10 mouse cellular contexts compared by ENCODE assay signal in the genomic region with DNA sequence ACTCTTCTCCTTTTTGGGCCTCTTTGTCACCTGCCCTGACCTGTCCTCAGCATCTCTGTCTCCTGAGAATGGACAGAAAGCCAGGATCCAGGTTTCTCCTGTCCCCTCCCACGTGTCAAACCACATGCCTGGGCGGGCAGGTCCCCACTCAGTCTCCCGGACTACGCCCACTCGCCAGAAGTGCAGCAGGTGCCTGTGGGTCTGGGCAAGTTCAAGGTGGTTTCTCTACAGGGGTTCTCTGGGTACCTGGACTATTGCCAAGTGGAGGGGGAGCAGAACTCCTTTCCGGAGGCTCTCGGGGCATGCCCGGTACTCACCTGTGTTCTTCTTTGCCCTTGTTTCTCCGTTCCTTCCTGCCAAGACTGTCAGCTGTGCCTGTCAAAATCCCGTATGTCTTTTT. TPM values are rescaled to one million over a fixed set of nuclear protein-coding genes. Genes with fewer than 3 reads are reported as not detected.
DNase-seq lines count a peak whose midpoint lies in the region; ATAC-seq and TF ChIP-seq lines count a peak whose summit lies in the region.
"Had no signal": no experiment of that assay in that cellular context is flagged by ENCODE, and none has a peak within 500 bp of the region (broad histone marks: within the 10 kb centered on the region; RNA-seq: fewer than 3 reads in every experiment).

No protein-coding gene starts in this region.

- peak overlapping the region; percentile 22; the same call in 1 of the 2 replicates for H3K9ac ChIP-seq in ES-Bruce4 (ENCODE audit: low read depth, poor library complexity, severe bottlenecking)
- H3K9ac ChIP-seq in embryonic facial prominence, embryonic 14.5 days (ENCODE audit: low read depth, low read length): no peak overlapping the region
- H3K9ac ChIP-seq in midbrain, postnatal 0 days (replicated peaks; ENCODE audit: low read length, poor library complexity, severe bottlenecking): no peak overlapping the region
- H3K9ac ChIP-seq in forebrain, embryonic 12.5 days: no peak overlapping the region

- no peak for TF ChIP-seq EP300 in ES-Bruce4 (IDR thresholded peaks at IDR 0.05; ENCODE audit: insufficient read depth, low read depth, low read length)

- no peak overlapping the region for H3K4me2 ChIP-seq in embryonic facial prominence, embryonic 14.5 days (ENCODE audit: low read depth, low read length)
- no peak overlapping the region for H3K4me2 ChIP-seq in midbrain, postnatal 0 days (ENCODE audit: low read depth, low read length, poor library complexity, severe bottlenecking)
- no peak overlapping the region for H3K4me2 ChIP-seq in forebrain, embryonic 12.5 days

- TF ChIP-seq CTCF in gastrocnemius, adult 2 months (IDR thresholded peaks at IDR 0.05): no peak
- no peak for TF ChIP-seq CTCF in ES-Bruce4 (IDR thresholded peaks at IDR 0.05; ENCODE audit: low read depth, low read length)
- no peak for TF ChIP-seq CTCF in midbrain, postnatal 0 days (IDR thresholded peaks at IDR 0.05)

- ATAC-seq in embryonic facial prominence, embryonic 14.5 days (ENCODE audit: low read depth): peak; percentile 19; the same call in 1 of the 2 replicates
- no peak for ATAC-seq in midbrain, postnatal 0 days (ENCODE audit: low FRiP score)
- ATAC-seq in forebrain, embryonic 12.5 days (ENCODE audit: low FRiP score): no peak
- ATAC-seq: forebrain, embryonic 14.5 days had no signal

- WGBS in embryonic facial prominence, embryonic 14.5 days: 63% methylated on average over 10 of the region's 10 CpGs
- WGBS in midbrain, postnatal 0 days: 76% methylated on average over 10 of the region's 10 CpGs
- 83% methylated on average over 10 of the region's 10 CpGs for WGBS in forebrain, embryonic 12.5 days

- H3K27me3 ChIP-seq in ES-Bruce4 (ENCODE audit: control insufficient read depth, insufficient read depth, low read length, poor library complexity, severe bottlenecking): no peaks in the 10 kb centered on the region
- no peaks in the 10 kb centered on the region for H3K27me3 ChIP-seq in embryonic facial prominence, embryonic 14.5 days (replicated peaks; ENCODE audit: control insufficient read depth, insufficient read depth, low read length)
- H3K27me3 ChIP-seq in midbrain, postnatal 0 days (ENCODE audit: insufficient read depth, low read length): no peaks in the 10 kb centered on the region
- peaks cover under 1% of the 10 kb centered on the region; the same call in 1 of the 2 replicates for H3K27me3 ChIP-seq in forebrain, embryonic 12.5 days

- peaks cover 20% of the 10 kb centered on the region for H3K4me1 ChIP-seq in ES-Bruce4 (ENCODE audit: control insufficient read depth, insufficient read depth, low read length)
- H3K4me1 ChIP-seq in embryonic facial prominence, embryonic 14.5 days (ENCODE audit: control insufficient read depth, insufficient read depth, low read length): peaks cover 21% of the 10 kb centered on the region
- 0 out of 2 replicates have a peak, but pooled peaks cover 2% of the 10 kb centered on the region for H3K4me1 ChIP-seq in midbrain, postnatal 0 days (ENCODE audit: insufficient read depth, low read length)
- peaks cover 18% of the 10 kb centered on the region for H3K4me1 ChIP-seq in forebrain, embryonic 12.5 days

- H3K4me3 ChIP-seq in gastrocnemius, adult 2 months: no peak overlapping the region
- no peak overlapping the region for H3K4me3 ChIP-seq in ES-Bruce4 (ENCODE audit: low read depth, low read length)
- no peak overlapping the region for H3K4me3 ChIP-seq in embryonic facial prominence, embryonic 14.5 days (ENCODE audit: low read depth, low read length)
- H3K4me3 ChIP-seq in midbrain, postnatal 0 days (ENCODE audit: low read depth, low read length): no peak overlapping the region
- no peak overlapping the region for H3K4me3 ChIP-seq in forebrain, embryonic 12.5 days (replicated peaks)

- intact Hi-C loops in gastrocnemius, adult 2 months (cut with DNase I): no loop called here

- no peaks in the 10 kb centered on the region for H3K9me3 ChIP-seq in ES-Bruce4 (replicated peaks; ENCODE audit: control insufficient read depth, insufficient read depth, low read length, poor library complexity, severe bottlenecking)
- H3K9me3 ChIP-seq in embryonic facial prominence, embryonic 14.5 days (ENCODE audit: control insufficient read depth, low read length): no peaks in the 10 kb centered on the region
- no peaks in the 10 kb centered on the region for H3K9me3 ChIP-seq in midbrain, postnatal 0 days (ENCODE audit: low read length)
- no peaks in the 10 kb centered on the region for H3K9me3 ChIP-seq in forebrain, embryonic 12.5 days

- peak overlapping the region; percentile 66 for H3K27ac ChIP-seq in gastrocnemius, adult 2 months
- peak overlapping the region; percentile 35 for H3K27ac ChIP-seq in ES-Bruce4 (ENCODE audit: insufficient read depth, low read length)
- H3K27ac ChIP-seq in embryonic facial prominence, embryonic 14.5 days (replicated peaks; ENCODE audit: low read depth, low read length): peak overlapping the region; percentile 46; the same call in 1 of the 2 replicates
- H3K27ac ChIP-seq in midbrain, postnatal 0 days (ENCODE audit: low read depth, low read length): no peak overlapping the region
- H3K27ac ChIP-seq in forebrain, embryonic 12.5 days: no peak overlapping the region

- DNase-seq in gastrocnemius, adult 2 months: no peak
- no peak for DNase-seq in gastrocnemius, postnatal 10 days
- peak; percentile 44 for DNase-seq in embryonic facial prominence, embryonic 14.5 days (ENCODE audit: low spot score)
- DNase-seq in kidney, postnatal 4 days: peak; percentile 34 to 55
- DNase-seq in midbrain, postnatal 0 days (ENCODE audit: low spot score): no peak
- no peak for DNase-seq in right cerebral cortex, adult 18-20 months
- DNase-seq: thymus, postnatal 14 days had no signal

- H3K36me3 ChIP-seq in ES-Bruce4 (ENCODE audit: control insufficient read depth, insufficient read depth, low read length, poor library complexity, severe bottlenecking): no peaks in the 10 kb centered on the region
- H3K36me3 ChIP-seq in embryonic facial prominence, embryonic 14.5 days (ENCODE audit: control insufficient read depth, insufficient read depth, low read length): no peaks in the 10 kb centered on the region
- H3K36me3 ChIP-seq in midbrain, postnatal 0 days (ENCODE audit: insufficient read depth, low read length): no peaks in the 10 kb centered on the region
- H3K36me3 ChIP-seq in forebrain, embryonic 12.5 days (replicated peaks): no peaks in the 10 kb centered on the region

- no peak for TF ChIP-seq POLR2A in ES-Bruce4 (IDR thresholded peaks at IDR 0.05; ENCODE audit: insufficient read depth, low read length)

RNA-seq across cellular contexts. Expression of gene Epb41l1, which starts 9.1 kb away (rescaled TPM):
- total RNA-seq in gastrocnemius, adult 2 months (2021): 1 to 10 TPM; 3.8 to 4.6 TPM
- 10 to 100 TPM; 16.1 to 18.9 TPM for total RNA-seq in gastrocnemius, postnatal 10 days (2021)
- 21.4 and 23.6 TPM in 2 replicates for polyA plus RNA-seq in ES-Bruce4 (2011; ENCODE audit: insufficient read depth, insufficient read length, low read depth, missing spikeins)
- polyA plus RNA-seq in embryonic facial prominence, embryonic 14.5 days (2014; fragmentation: Nextera tagmentation; extraction: Ambion mirVana): 4.0 and 4.7 TPM in 2 replicates
- total RNA-seq in midbrain, postnatal 0 days (2014; rRNA removed): 261 and 263 TPM in 2 replicates
- 12.7 and 12.9 TPM in 2 replicates for polyA plus RNA-seq in midbrain, postnatal 0 days (2015; fragmentation: Nextera tagmentation; extraction: Ambion mirVana)
- 4.1 and 4.4 TPM in 2 replicates for polyA plus RNA-seq in forebrain, embryonic 12.5 days (2016; fragmentation: Nextera tagmentation; extraction: Ambion mirVana)

Comparison
In these comparisons a context has a peak if more than half of its experiments do, and no peak if none do; other contexts are left out.
1. DNase-seq: peak in embryonic facial prominence, embryonic 14.5 days (single experiment) and kidney, postnatal 4 days (2 of 2); none in gastrocnemius, adult 2 months (single experiment), gastrocnemius, postnatal 10 days (single experiment), midbrain, postnatal 0 days (single experiment) and right cerebral cortex, adult 18-20 months (single experiment).
2. H3K27ac ChIP-seq: peak in gastrocnemius, adult 2 months (single experiment), ES-Bruce4 (single experiment) and embryonic facial prominence, embryonic 14.5 days (single experiment); none in midbrain, postnatal 0 days (single experiment) and forebrain, embryonic 12.5 days (single experiment).